Mouse (Mus musculus) hindbrain, postnatal 0 days (tissue): Measurements from ENCODE around the gene Arhgef5. TPM values are rescaled to one million over a fixed set of nuclear protein-coding genes. Genes with fewer than 3 reads are reported as not detected.

Experiments
- ATAC-seq: fragments of 200-750 bp; cut with Nextera tagmentation; 2 replicates; pipeline ENCODE4 v1.8.0; 2017; ENCODE audit warnings: mild to moderate bottlenecking, moderate TSS enrichment, moderate library complexity
- DNase-seq: peaks from one replicate; pipeline ENCODE4 v3.0.0-alpha.2; 2015; ENCODE audit warnings: low spot score
- H3K27ac ChIP-seq: fragments of 300-500 bp; sonication (generic); 2 replicates; pipeline ENCODE4 v1.5.1; 2014; ENCODE audit warnings: mild to moderate bottlenecking
- H3K27me3 ChIP-seq: fragments of 300-500 bp; sonication (generic); 2 replicates; pipeline ENCODE4 v1.6.1; 2014; ENCODE audit warnings: low read length, mixed read lengths; ENCODE audit not compliant: insufficient read depth
- H3K36me3 ChIP-seq: fragments of 300-500 bp; sonication (generic); 2 replicates; pipeline ENCODE4 v1.6.1; 2014; ENCODE audit warnings: low read length, mixed read lengths; ENCODE audit not compliant: insufficient read depth
- H3K4me1 ChIP-seq: fragments of 300-500 bp; sonication (generic); 2 replicates; pipeline ENCODE4 v1.6.1; 2014; ENCODE audit warnings: antibody characterized with exemption, low read length, mixed read lengths; ENCODE audit not compliant: insufficient read depth
- H3K4me2 ChIP-seq: fragments of 300-500 bp; sonication (generic); 2 replicates; pipeline ENCODE4 v1.6.1; 2014; ENCODE audit warnings: low read depth, mild to moderate bottlenecking, low read length, moderate library complexity, mixed read lengths
- H3K4me3 ChIP-seq: fragments of 300-500 bp; sonication (generic); 2 replicates; pipeline ENCODE4 v1.5.1; 2014; ENCODE audit warnings: low read length
- H3K9ac ChIP-seq: fragments of 300-500 bp; sonication (generic); replicated peaks from 2 replicates; pipeline ENCODE4 v1.6.1; 2014; ENCODE audit warnings: mild to moderate bottlenecking, low read length, moderate library complexity, mixed read lengths
- H3K9me3 ChIP-seq: fragments of 300-500 bp; sonication (generic); 2 replicates; pipeline ENCODE4 v1.6.1; 2016; ENCODE audit warnings: low read length, mixed read lengths
- CTCF ChIP-seq: IDR thresholded peaks from 2 replicates; pipeline ENCODE4 v1.5.1; 2016; ENCODE audit warnings: antibody characterized with exemption, control low read depth, low read depth
- WGBS: fragments of 180-500 bp; shearing (Covaris S2); extraction: QIAGEN DNeasy Blood & Tissue Kit; methylation state at CpG from one replicate; pipeline ENCODE4 v1.1.7; 2014; 5-methylcytosine and 5-hydroxymethylcytosine counted together
- polyA plus RNA-seq: library from polyadenylated mRNA; unstranded; fragments of >200 nt; fragmentation: Nextera tagmentation; extraction: Ambion mirVana; gene quantifications from 2 replicates; pipeline ENCODE4 v1.2.1, GENCODE M21; 2015
- total RNA-seq: library from RNA; depleted of rRNA; stranded (reverse); fragments of >200 nt; gene quantifications from 2 replicates; pipeline ENCODE4 v1.2.3, GENCODE M21; 2014; rRNA removed

The Arhgef5 gene
- total and polyA plus RNA-seq, 2 experiments from 2014 or later = 1.8 to 6.2 TPM

DNA sequence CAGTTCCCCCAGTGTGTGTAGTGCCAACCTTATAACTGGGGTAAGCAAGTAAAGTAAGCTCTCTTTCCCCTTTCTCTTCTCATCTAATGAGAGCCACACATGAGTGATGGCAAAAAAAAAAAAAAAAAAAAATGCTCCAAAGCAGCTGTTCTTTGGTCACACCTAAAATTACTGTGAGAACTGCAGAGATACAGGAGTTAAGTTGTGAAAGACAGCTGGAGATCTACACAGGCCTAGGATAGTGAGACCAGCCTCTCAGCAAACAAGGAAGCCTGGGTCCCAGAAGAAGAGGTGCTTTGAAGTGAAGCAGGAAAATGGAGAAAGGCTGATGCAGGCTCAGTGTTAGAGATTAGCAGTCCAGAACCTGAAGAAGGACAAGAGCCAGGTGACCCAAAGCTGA, 47.2 kb downstream of the Arhgef5 start:
- H3K4me1 ChIP-seq = no peaks in the 10 kb centered on the region
- H3K36me3 ChIP-seq = no peaks in the 10 kb centered on the region
- H3K4me3 ChIP-seq = no peak overlapping the region
- H3K9ac ChIP-seq = no peak overlapping the region
- H3K27me3 ChIP-seq = no peaks in the 10 kb centered on the region
- no peak for DNase-seq
- H3K27ac ChIP-seq = no peak overlapping the region
- ATAC-seq = no peak
- H3K9me3 ChIP-seq = no peaks in the 10 kb centered on the region
- TF ChIP-seq CTCF = no peak
- H3K4me2 ChIP-seq = no peak overlapping the region

DNA sequence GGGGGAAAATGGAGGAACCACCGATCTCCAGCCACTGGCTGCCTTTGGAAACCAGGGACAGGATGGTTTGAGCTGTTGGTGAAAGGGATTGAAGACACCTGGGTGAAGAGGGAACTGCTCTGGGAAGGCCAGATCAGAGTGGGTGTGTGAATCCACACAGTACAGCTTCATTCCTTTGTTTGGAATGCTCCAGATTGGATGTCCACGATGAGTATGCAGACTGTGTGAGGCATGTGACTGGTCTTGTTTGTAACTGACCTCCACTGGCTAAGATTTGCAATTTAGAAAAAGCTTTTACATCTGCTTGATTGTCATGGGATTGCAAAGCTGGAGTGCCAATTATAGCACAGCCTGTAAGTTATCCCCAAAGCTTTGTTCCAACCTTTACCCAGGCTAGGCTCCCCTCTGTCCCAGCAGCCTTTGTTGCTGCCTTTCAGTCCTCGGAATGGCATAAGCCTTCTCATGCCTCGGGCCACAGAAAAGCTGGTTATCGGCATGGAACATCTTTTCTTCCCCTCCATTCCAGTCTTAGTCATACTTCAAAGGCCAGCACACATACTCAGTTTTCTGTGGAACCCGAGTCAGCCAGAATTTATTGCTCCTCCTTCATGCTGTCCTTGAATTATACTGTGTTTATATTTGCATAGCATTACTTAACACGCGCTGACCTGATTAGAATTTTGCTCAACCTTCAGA, 47.7 kb downstream of the Arhgef5 start:
- H3K4me3 ChIP-seq = no peak overlapping the region
- no peak overlapping the region for H3K9ac ChIP-seq
- no peak for TF ChIP-seq CTCF
- DNase-seq = no peak
- no peaks in the 10 kb centered on the region for H3K4me1 ChIP-seq
- H3K4me2 ChIP-seq = no peak overlapping the region
- H3K27ac ChIP-seq = no peak overlapping the region
- no peaks in the 10 kb centered on the region for H3K36me3 ChIP-seq
- H3K9me3 ChIP-seq = no peaks in the 10 kb centered on the region
- WGBS = 63% methylated on average over 8 of the region's 8 CpGs
- no peaks in the 10 kb centered on the region for H3K27me3 ChIP-seq
- ATAC-seq = peak; percentile 59

- H3K4me2 ChIP-seq = no peak overlapping the region
- peak overlapping the region; percentile 38; the same call in 1 of the 2 replicates for H3K27ac ChIP-seq
- ATAC-seq = peak; percentile 79
- WGBS = 32% methylated on average over 4 of the region's 4 CpGs
- H3K27me3 ChIP-seq = no peaks in the 10 kb centered on the region
- peaks cover 12% of the 10 kb centered on the region for H3K4me1 ChIP-seq
- H3K4me3 ChIP-seq = no peak overlapping the region
- no peaks in the 10 kb centered on the region for H3K9me3 ChIP-seq
- DNase-seq = peak; percentile 81
- H3K9ac ChIP-seq = no peak overlapping the region
- no peaks in the 10 kb centered on the region for H3K36me3 ChIP-seq
- no peak for TF ChIP-seq CTCF
Observed at GRCm38 (mm10) chr6:43333479-43333878, 68.1 kb downstream of the Arhgef5 start.

DNA sequence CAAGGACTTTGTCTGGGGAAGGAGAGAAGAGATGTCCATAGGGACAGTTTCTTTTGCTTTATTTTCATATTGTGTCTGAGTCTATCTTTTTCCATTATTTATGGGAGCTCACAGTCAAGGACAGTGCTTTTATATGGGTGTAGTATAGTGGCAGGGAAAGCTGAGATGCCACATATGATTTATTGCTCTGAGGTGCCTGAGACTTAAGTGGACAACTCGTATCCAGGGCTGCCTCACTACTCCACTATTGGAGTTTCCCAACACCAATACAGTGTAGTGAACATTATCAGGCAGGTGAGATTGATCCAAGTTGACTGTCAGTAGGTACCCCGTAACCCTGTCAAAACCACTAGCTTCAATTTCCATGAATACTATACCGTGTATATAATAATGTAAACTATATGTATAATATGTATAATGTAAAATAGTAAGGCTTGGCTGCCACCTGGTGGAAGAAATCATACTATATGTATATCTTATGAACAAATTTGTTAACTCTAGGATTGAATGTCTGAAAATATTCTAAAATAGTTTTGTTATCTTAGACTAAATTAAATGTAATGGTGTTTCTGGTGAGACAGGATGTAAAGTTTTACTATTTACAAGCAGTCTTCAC, 70.3 kb downstream of the Arhgef5 start:
- H3K4me3 ChIP-seq = no peak overlapping the region
- DNase-seq (peak; percentile 78), ATAC-seq (peak; percentile 21; the same call in 1 of the 2 replicates)

GRCm38 (mm10) chr6:43337491-43337961, 72.1 kb downstream of the Arhgef5 start:
- Histone ChIP-seq H3K27ac (0 out of 2 replicates have a peak overlapping the region, but pooled peaks have one; percentile 32), H3K9ac (no peak overlapping the region), H3K4me1 (peaks cover 12% of the 10 kb centered on the region), H3K4me3 (no peak overlapping the region), H3K9me3 (no peaks in the 10 kb centered on the region), H3K36me3 (no peaks in the 10 kb centered on the region), H3K4me2 (no peak overlapping the region), H3K27me3 (no peaks in the 10 kb centered on the region)
- 27% methylated on average over 10 of the region's 10 CpGs for WGBS
- TF ChIP-seq CTCF = no peak
- ATAC-seq (peak; percentile 77), DNase-seq (peak; percentile 53)

More for the DNA sequence above, 70.3 kb downstream of the Arhgef5 start:
- Histone ChIP-seq H3K36me3 (no peaks in the 10 kb centered on the region), H3K4me2 (no peak overlapping the region), H3K4me1 (peaks cover 12% of the 10 kb centered on the region), H3K27me3 (no peaks in the 10 kb centered on the region), H3K27ac (no peak overlapping the region), H3K9ac (no peak overlapping the region), H3K9me3 (no peaks in the 10 kb centered on the region)
- 72% methylated on average over 3 of the region's 3 CpGs for WGBS
- TF ChIP-seq CTCF = peak; percentile 30; the same call in 1 of the 2 replicates

- no peak for ATAC-seq
Observed at GRCm38 (mm10) chr6:43338804-43339203, 73.4 kb downstream of the Arhgef5 start.

More at GRCm38 (mm10) chr6:43338804-43339203, 73.4 kb downstream of the Arhgef5 start:
- no peak overlapping the region for H3K9ac ChIP-seq
- peaks cover 3% of the 10 kb centered on the region; the same call in 1 of the 2 replicates for H3K4me1 ChIP-seq
- H3K27ac ChIP-seq = no peak overlapping the region
- 82% methylated on average over 2 of the region's 2 CpGs for WGBS
- no peak for DNase-seq
- no peaks in the 10 kb centered on the region for H3K9me3 ChIP-seq
- no peaks in the 10 kb centered on the region for H3K36me3 ChIP-seq
- no peak overlapping the region for H3K4me2 ChIP-seq
- TF ChIP-seq CTCF = no peak
- H3K4me3 ChIP-seq = no peak overlapping the region
- no peaks in the 10 kb centered on the region for H3K27me3 ChIP-seq

Other genes starting within 250 kb of the Arhgef5 start
- gene Olfr441, start 159.2 kb upstream of the Arhgef5 start, total RNA-seq = not detected in 2 replicates
- not detected in 2 replicates for gene Olfr441, start 159.2 kb upstream of the Arhgef5 start, polyA plus RNA-seq
- gene Olfr237-ps1, start 119.0 kb upstream of the Arhgef5 start, total RNA-seq = not detected in 2 replicates
- gene Olfr237-ps1, start 119.0 kb upstream of the Arhgef5 start, polyA plus RNA-seq = not detected in 2 replicates
- not detected in 2 replicates for gene Olfr437, start 102.3 kb upstream of the Arhgef5 start, total RNA-seq
- not detected in 2 replicates for gene Olfr437, start 102.3 kb upstream of the Arhgef5 start, polyA plus RNA-seq
- 0.05 TPM in 1 of 2 replicates, not detected in the other for gene Olfr13, start 93.4 kb upstream of the Arhgef5 start, total RNA-seq
- gene Olfr13, start 93.4 kb upstream of the Arhgef5 start, polyA plus RNA-seq = not detected in 2 replicates
- gene Olfr435, start 68.4 kb upstream of the Arhgef5 start, total RNA-seq = not detected in 2 replicates
- gene Olfr435, start 68.4 kb upstream of the Arhgef5 start, polyA plus RNA-seq = not detected in 2 replicates
- gene Olfr434, start 52.6 kb upstream of the Arhgef5 start, total RNA-seq = not detected in 2 replicates
- gene Olfr434, start 52.6 kb upstream of the Arhgef5 start, polyA plus RNA-seq = not detected in 2 replicates
- gene Olfr47, start 34.1 kb upstream of the Arhgef5 start, total RNA-seq = not detected in 2 replicates
- gene Olfr47, start 34.1 kb upstream of the Arhgef5 start, polyA plus RNA-seq = not detected in 2 replicates
- not detected in 2 replicates for gene Nobox, start 44.0 kb downstream of the Arhgef5 start, total RNA-seq
- gene Nobox, start 44.0 kb downstream of the Arhgef5 start, polyA plus RNA-seq = not detected in 2 replicates